ENCODE assay signal across 18 mouse cellular contexts in the genomic region with DNA sequence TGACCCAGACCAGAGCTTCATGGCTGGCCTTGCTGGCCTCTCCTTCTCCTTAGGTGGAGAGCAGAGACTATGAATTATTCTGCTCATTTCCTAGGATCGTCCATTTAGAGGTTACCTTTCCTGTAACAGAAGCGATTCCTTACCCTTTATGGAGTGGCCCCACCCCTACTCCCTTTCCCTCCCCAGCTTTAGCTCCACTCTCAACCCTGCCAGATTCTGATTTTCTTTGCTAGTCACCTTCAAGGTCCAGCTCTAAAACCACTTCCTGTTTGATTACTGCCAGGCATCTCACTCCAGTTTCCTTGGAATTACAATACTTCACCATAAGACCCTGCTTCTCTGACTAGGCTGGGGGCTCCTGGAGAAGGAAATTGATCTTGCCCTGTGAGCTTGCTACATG.
"Had no signal": no experiment of that assay in that cellular context is flagged by ENCODE, and none has a peak within 500 bp of the region (broad histone marks: within the 10 kb centered on the region; RNA-seq: fewer than 3 reads in every experiment).

No protein-coding gene starts in this region.

- H3K9ac ChIP-seq: lung, embryonic 14.5 days; midbrain, embryonic 12.5 days; neural tube, embryonic 13.5 days; neural tube, embryonic 15.5 days had no signal

- H3K4me3 ChIP-seq: midbrain, embryonic 10.5 days; midbrain, embryonic 12.5 days; myocyte; neural tube, embryonic 13.5 days; neural tube, embryonic 15.5 days had no signal

- H3K4me2 ChIP-seq: lung, embryonic 14.5 days; midbrain, embryonic 12.5 days; neural tube, embryonic 13.5 days; neural tube, embryonic 15.5 days had no signal

- H3K27me3 ChIP-seq: neural tube, embryonic 13.5 days; neural tube, embryonic 15.5 days had no signal

- H3K36me3 ChIP-seq: midbrain, embryonic 10.5 days; midbrain, embryonic 12.5 days; neural tube, embryonic 13.5 days; neural tube, embryonic 15.5 days had no signal

- DNase-seq: lung, embryonic 14.5 days; lung, postnatal 10 days; lung, postnatal 4 days; midbrain, embryonic 14.5 days; retina, postnatal 1 day; right cerebral cortex, adult 18-20 months; right cerebral cortex, postnatal 25 days; right cerebral cortex, postnatal 4 days; spleen, adult 18-20 months; thymus, adult 2 months; thymus, postnatal 25 days; thymus, postnatal 4 days had no signal

- ATAC-seq: midbrain, embryonic 16.5 days had no signal

- H3K9me3 ChIP-seq: midbrain, embryonic 10.5 days; midbrain, embryonic 12.5 days; neural tube, embryonic 13.5 days; neural tube, embryonic 15.5 days had no signal

- H3K27ac ChIP-seq: midbrain, embryonic 10.5 days; midbrain, embryonic 12.5 days; neural tube, embryonic 13.5 days; neural tube, embryonic 15.5 days had no signal
